Mouse (Mus musculus) frontal cortex, postnatal 10 days (tissue): ENCODE data around the gene Arhgap17.

ENCODE experiments used
- DNase-seq, 2 experiments: peaks; one replicate each; pipeline ENCODE4 v3.0.0; 2022; ENCODE audit warnings: low spot score in 2 of 2, mixed read lengths in 1 of 2

The Arhgap17 gene

DNA sequence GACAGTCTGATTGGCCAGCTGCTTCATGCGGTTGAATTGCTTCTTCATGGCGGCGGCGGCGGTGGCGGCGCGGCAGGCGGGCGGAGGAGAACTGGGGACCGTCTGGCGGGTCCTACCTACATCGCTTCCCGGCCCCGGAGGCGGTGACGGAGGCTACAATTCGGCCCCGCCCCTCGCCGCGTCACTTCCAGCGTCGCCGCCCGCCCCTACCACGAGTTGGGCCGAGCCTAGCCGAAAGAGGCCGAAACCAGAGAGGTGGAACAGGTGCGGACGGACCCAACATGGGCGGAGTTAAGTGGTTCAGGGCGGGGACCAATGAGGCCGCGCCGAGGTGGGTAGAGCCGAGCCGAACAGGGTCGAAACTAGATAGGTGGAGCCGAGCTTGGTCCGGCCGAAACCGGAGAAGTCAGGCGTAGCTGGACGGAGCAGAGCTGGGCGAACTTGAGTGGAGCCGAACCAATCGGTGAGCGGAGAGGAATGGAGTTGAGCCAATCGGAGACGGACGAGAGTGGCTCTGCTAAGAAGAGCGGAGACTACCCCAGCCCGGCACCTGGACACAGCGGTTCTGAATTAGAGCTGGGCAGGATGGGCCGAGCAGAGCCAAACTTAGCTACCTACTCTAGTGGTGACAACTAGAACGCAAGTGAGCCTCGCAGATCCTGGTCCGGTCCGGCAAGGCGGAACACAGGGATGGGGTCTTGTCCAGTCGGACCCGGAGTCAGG lies at the start of gene Arhgap17, which contains the start of gene Lcmt1:
Gene Arhgap17, minus strand, starts transcription at position 157 of the 723 bp plus-strand sequence.
Gene Lcmt1, plus strand, starts transcription at position 26 of the 723 bp plus-strand sequence.
- peak; percentile 88 to 94 for DNase-seq

DNA sequence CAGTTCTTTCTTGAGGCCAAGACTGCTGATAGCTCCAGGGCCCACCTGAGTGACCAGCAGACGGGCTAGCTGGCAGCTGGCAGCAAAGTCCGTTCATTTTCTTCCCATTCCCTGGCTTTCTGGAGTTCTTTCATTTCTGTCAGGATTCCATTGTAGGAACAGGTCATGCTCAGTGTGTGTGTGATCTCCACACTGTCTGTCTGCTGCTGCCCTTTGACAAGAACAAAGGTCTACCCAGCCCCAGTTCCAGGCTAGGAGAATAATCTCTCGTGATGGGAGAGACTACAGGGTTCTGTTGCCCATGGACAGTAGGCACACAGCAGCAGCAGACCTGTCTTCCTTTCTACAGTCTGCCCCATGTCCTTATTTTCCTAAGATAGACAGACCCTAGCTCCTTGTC lies 47.9 kb upstream of the Arhgap17 start:
- no peak for DNase-seq

GRCm38 (mm10) chr7:123416803-123417202 lies 47.1 kb upstream of the Arhgap17 start:
- DNase-seq = no peak

DNA sequence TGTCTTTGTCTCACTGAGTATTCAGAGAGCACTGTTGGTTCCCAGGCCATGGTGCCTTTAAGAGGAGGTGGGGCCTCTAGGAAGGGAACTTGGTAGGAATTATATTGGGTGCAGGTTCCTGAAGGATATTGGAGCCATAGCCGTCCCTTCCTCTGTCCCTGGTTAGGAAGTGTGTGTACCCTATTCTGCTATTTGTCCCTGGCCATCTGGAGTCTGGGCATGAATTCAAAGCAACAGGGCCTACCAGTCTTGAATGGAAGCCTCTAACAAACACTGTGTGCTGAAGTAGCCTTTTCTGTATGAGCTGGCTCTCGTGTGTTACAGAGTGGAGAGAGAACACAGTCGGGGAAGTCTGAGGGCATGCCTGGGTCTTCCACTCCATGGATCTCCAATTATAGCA lies 42.4 kb upstream of the Arhgap17 start:
- peak in 1 of 2 experiments; percentile 15 for DNase-seq

GRCm38 (mm10) chr7:123411109-123411508 lies 41.4 kb upstream of the Arhgap17 start:
- no peak for DNase-seq

- no peak for DNase-seq
Measured at GRCm38 (mm10) chr7:123410502-123410901, 40.8 kb upstream of the Arhgap17 start.

DNA sequence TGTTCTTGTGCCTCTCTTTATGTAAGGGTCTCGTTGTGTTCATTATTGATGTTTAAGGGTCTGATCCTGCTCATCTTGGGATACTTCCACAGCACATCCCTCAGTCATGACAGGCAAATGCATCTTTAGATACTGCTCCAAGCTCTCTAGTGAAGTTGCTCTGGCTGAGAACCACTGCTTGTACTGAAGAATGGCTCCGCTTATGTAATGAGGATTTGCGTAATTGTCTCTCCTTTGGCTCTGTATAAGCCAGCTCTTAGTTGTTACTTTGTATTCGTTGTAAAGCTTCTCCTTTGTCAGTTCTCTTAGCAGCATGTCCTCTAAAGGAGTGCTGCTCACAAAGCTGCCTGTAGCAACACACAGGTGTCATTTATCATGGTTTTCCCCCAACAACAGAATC lies 37.3 kb upstream of the Arhgap17 start:
- no peak for DNase-seq

DNA sequence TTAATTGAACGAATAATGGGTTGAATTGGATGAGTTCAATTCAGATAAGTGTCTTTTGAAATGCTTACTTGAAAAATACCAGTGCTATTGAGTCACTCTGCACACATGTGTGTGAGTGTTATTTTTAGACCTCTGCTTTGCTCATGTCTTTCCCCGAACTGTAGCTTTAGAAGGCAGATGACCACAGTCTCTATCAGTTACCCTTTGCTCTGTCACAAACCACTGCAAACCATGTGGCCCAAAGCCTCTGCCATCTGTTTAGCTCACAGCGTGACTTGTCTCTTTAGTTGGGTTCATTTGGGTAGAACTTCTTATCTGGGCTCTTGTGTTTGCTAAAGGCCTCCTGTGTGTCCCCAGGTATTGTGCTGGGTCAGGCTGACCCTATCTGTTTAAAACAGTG lies 35.9 kb upstream of the Arhgap17 start:
- DNase-seq = no peak

DNA sequence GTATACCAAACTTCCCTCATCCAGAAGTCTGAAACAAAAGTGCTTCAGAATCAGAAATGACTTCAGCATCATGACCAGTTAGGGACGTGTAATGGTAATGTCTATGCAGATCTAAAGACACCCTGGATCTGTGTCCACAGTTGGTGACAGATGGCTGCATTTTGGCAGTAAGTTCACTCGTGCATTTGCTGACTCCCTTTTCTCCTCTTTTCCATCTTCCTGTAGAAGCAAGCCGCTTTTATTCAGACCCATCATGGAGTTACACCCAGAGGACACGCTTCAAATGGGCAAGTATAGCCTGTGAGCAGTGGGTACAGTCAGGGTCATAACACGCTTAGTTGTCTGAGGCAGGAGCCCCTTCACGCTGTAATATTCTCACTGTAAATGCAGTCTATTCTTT lies 34.5 kb upstream of the Arhgap17 start:
- no peak for DNase-seq

DNA sequence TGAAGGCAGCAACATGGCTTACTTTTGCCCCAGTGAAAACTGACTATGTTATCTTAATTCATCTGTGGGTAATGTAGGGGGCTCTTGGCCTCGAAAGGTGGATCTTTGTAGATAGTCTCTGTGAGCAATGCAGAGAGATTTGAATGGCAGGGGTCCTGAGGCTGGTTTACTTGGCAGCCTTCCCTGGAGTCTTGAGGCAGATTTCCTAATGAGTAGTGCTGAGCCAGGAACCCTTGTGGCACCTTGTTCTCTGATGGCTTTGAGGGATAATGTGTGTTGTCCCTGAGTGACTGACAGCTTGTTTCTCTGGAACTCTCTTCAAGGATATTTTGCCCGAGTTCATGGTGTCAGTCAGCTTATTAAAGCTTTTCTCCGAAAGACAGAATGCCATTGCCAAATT lies 31.4 kb upstream of the Arhgap17 start:
- no peak for DNase-seq

DNA sequence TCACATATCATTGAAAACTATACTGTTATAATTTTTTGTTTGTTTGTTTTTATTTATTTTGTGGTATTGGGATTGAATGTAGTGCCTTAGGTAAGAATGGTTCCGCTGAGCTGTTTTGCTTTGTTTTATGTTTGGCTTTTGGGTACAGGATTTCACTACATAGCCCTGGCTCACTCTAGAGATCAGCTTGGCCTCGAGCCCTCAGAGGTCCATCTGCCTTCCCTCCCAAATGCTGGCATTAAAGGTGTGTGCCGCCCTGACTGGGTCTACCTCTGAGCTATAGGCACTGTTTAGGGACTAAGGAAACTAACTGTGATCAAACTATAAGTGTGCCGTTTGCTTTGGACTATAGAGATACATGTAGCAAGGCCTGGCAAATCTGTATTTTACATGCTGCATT lies 29.6 kb upstream of the Arhgap17 start:
- DNase-seq = no peak

- peak in 1 of 2 experiments; percentile 42 for DNase-seq
Measured at GRCm38 (mm10) chr7:123398828-123399227, 29.1 kb upstream of the Arhgap17 start.

DNA sequence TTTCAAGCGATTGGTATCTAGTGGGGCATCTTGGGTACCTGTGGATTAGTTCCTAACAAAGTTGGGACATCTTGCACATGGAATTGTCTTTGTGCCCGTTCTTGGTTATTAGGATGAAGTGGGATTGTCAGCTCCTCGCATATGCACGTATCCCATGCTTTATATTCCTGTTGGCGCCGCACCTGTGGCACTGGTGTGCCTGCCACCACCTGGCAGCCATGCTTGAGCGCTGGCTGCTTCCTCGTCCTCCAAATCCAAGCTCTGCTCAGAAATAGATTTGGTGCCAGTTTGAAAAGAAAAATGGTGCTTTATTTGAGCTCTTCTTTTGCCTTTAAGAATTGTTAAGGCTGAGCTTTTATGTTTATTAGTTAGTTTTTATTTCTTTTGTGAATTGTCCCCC lies 28.2 kb upstream of the Arhgap17 start:
- DNase-seq = no peak

DNA sequence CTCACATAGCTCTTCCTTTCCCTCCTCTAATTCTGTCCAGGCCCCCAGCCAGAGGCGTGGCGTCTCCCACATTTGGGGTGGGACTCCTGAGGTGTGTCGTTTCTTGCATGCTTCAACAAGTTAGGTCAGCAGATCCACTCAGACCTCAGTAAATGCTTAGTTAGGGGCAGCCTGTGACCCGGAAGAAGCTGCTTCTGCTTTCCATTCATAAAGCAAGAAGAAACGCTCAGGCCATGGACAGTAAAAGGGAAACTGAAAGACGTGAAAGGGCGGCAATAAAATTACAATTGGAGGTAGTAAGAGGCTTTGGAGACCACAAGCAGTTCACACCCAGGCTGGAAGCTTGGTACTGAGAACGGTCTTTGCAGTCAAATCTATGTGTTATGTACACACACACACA lies 27.7 kb upstream of the Arhgap17 start:
- no peak for DNase-seq

GRCm38 (mm10) chr7:123396900-123397299 lies 27.2 kb upstream of the Arhgap17 start:
- no peak for DNase-seq

GRCm38 (mm10) chr7:123394271-123394670 lies 24.6 kb upstream of the Arhgap17 start:
- DNase-seq = no peak

DNA sequence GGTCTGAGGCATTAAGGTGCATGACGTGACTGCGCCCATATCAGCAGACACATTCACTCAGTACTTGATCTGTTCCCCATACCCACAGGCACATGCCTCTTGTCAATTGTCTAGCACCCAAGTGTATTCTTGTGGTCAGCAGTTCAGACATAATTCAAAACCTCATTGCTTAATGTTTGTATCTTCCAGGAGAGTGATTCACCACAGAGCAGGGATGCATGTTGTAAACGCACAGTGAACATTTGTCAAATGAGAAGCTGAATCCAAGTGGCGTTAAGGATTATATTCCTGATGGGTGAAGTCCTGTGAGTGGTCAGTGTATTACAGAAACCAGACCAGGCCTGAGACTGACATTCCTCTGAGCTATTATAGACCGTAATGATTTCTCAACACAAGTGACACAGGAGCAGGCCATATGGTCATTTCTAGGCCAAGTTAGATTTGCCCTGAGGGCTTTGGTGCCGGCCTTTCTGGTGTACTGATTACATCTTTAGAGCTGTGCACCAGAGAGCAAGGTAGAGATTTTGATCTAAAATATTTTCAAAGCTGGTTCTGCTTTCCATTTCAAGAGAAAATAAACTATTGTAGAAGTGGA lies 20.1 kb upstream of the Arhgap17 start:
- DNase-seq = no peak

DNA sequence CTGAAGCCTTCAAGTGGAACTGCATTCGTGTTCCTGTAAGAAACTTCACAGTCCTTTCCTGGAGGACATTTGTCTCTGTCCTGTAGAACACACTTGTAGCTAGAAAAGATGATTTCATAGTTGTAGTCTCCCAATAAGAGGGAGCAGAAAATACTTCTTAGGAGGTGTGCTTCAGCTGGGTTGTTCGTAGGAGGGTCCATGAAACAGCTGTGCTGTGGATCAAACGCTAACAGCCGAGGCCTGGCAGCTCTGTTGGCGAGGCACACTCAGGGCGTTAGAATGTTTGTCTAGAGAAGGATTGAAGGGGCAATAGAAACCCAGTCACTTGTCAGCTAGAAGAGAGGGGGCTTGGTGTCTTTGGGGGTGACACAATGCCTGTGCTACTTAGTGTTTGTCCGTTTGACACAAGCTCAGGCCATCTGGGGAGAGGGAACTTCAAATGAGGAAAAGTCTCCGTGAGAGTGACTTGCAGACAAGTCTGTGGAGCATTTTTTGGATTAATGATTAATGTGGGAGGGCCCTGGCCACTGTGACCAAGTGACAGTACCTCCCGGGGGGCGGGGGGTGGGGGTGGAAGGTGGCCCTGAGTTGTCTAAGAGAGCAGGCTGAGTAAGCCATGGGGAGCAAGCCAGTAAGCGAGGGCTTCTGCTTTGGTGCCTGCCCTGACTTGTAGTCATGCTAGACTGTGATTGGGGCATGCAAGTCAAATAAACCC lies 16.1 kb upstream of the Arhgap17 start:
- DNase-seq = no peak

DNA sequence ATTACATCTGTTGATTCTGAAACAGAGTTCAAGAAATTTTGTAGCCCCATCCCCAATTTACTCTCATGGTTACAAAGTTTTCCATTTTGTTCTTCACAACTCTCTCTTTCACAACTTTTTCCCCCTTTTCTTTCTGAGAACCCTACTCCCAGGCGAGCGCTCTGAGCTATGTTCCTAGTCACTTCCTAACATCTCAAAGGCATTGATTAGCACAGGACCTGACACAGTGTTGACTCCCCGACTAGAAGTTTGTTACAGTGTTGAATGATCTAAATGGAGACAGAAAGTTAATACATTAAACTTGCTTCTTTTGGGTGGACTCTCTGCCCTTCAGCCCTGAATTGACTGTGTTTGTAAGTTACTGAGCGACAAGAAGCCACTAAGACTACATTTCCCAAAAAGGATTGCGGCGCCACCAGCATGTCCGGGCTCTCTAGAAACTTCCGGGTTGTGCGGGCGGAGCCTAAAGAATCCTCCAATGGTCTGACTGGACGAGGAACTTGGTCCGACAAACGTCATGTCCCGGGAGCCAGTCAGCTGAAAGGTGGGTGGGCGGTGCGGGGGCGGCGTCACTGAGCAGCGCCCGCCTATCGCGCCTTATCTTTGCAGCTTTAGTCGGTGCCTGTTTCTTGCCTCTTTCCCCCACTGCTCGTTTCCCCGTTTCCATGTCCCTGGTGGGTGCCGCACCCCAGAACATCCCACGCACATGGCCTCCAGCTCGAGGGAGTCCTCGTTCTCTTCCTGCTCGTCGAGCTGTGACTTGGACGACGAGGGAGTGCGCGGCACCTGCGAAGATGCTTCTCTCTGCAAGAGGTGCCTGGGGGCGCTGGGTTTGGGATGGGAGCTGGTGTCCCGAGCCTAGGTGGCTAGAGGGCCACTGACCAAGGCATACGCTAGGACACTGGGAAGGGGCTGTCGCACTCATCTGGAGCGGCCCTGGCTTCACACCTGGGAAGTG lies 8.0 kb upstream of the Arhgap17 start:
- DNase-seq = peak; percentile 93 to 96

GRCm38 (mm10) chr7:123371501-123371900 lies 1.8 kb upstream of the Arhgap17 start:
- DNase-seq = no peak

- DNase-seq = no peak
Measured at GRCm38 (mm10) chr7:123370700-123371099, 985 bp upstream of the Arhgap17 start.
